Mouse (Mus musculus) MEL (cell line): Measurements from ENCODE around the gene Cemip. TPM values are rescaled to one million over a fixed set of nuclear protein-coding genes. Genes with fewer than 3 reads are reported as not detected.

ENCODE experiments used
- DNase-seq: peaks from one replicate; pipeline ENCODE4 v3.0.0; 2011; ENCODE audit warnings: low read depth, low spot score
- H3K27ac ChIP-seq: 2 replicates; pipeline ENCODE4 v1.5.1; 2012; ENCODE audit warnings: low read depth, mild to moderate bottlenecking, control low read depth, low read length, moderate library complexity; ENCODE audit not compliant: control insufficient read depth
- H3K27me3 ChIP-seq, 2 experiments: fragments of 150-350 bp in 1 of 2; sonication (generic) in 1 of 2; 2 replicates each; pipeline ENCODE4 v1.6.1; 2012; ENCODE audit warnings: low read length in 2 of 2, mild to moderate bottlenecking in 2 of 2, improper control_type of control experiment in 1 of 2, moderate library complexity in 1 of 2; ENCODE audit not compliant: insufficient read depth in 2 of 2, control insufficient read depth in 1 of 2
- H3K36me3 ChIP-seq, 2 experiments: 2 replicates each; pipeline ENCODE4 v1.6.1; 2012 to 2014; ENCODE audit warnings: low read length in 2 of 2, improper control_type of control experiment in 1 of 2, inconsistent platforms in 1 of 2, mild to moderate bottlenecking in 1 of 2; ENCODE audit not compliant: insufficient read depth in 2 of 2, control insufficient read depth in 1 of 2
- H3K4me1 ChIP-seq, 2 experiments: fragments of 150-350 bp in 1 of 2; sonication (generic) in 1 of 2; 2 replicates each; pipeline ENCODE4 v1.6.1; 2012; ENCODE audit warnings: low read length in 2 of 2, improper control_type of control experiment in 1 of 2, mild to moderate bottlenecking in 1 of 2; ENCODE audit not compliant: insufficient read depth in 2 of 2, control insufficient read depth in 1 of 2
- H3K4me3 ChIP-seq, 2 experiments: fragments of 150-350 bp in 1 of 2; sonication (generic) in 1 of 2; 2 replicates each; pipeline ENCODE4 v1.5.1; 2012; ENCODE audit warnings: low read depth in 2 of 2, low read length in 2 of 2, mild to moderate bottlenecking in 2 of 2, moderate library complexity in 2 of 2, control low read depth in 1 of 2, improper control_type of control experiment in 1 of 2; ENCODE audit not compliant: control insufficient read depth in 1 of 2, insufficient read depth in 1 of 2
- H3K79me2 ChIP-seq: 2 replicates; pipeline ENCODE4 v1.6.1; 2012; ENCODE audit warnings: mild to moderate bottlenecking, low read length, moderate library complexity; ENCODE audit not compliant: control insufficient read depth, poor library complexity, insufficient read depth
- H3K9ac ChIP-seq: 2 replicates; pipeline ENCODE4 v1.6.1; 2012; ENCODE audit warnings: low read depth, mild to moderate bottlenecking, control low read depth, low read length, moderate library complexity; ENCODE audit not compliant: control insufficient read depth, poor library complexity, severe bottlenecking
- H3K9me3 ChIP-seq: fragments of 150-350 bp; sonication (generic); replicated peaks from 2 replicates; pipeline ENCODE4 v1.6.1; 2012; ENCODE audit warnings: mild to moderate bottlenecking, low read length, improper control_type of control experiment, moderate library complexity; ENCODE audit not compliant: insufficient read depth
- CHD1 ChIP-seq: IDR thresholded peaks from 2 replicates; pipeline ENCODE4 v1.6.1; 2012; ENCODE audit warnings: low read depth, mild to moderate bottlenecking, inconsistent platforms, low read length, improper control_type of control experiment
- CHD2 ChIP-seq: IDR thresholded peaks from 2 replicates; pipeline ENCODE4 v1.6.1; 2011; ENCODE audit warnings: low read length, improper control_type of control experiment
- ELF1 ChIP-seq: IDR thresholded peaks from 2 replicates; pipeline ENCODE4 v1.6.1; 2014; ENCODE audit warnings: low read depth, mild to moderate bottlenecking, inconsistent platforms, low read length, improper control_type of control experiment, moderate library complexity
- EP300 ChIP-seq, 2 experiments: IDR thresholded peaks; 2 replicates each; pipeline ENCODE4 v1.6.1; 2011; ENCODE audit warnings: improper control_type of control experiment in 2 of 2, low read length in 2 of 2, low read depth in 1 of 2, mild to moderate bottlenecking in 1 of 2
- ETS1 ChIP-seq: IDR thresholded peaks from 2 replicates; pipeline ENCODE4 v1.6.1; 2012; ENCODE audit warnings: low read depth, mild to moderate bottlenecking, inconsistent platforms, low read length, improper control_type of control experiment, moderate library complexity
- JUND ChIP-seq: IDR thresholded peaks from 2 replicates; pipeline ENCODE4 v1.6.1; 2011; ENCODE audit warnings: low read depth, mild to moderate bottlenecking, improper control_type of control experiment, low read length
- MAFK ChIP-seq: IDR thresholded peaks from 2 replicates; pipeline ENCODE4 v1.6.1; 2011; ENCODE audit warnings: low read depth, mild to moderate bottlenecking, low read length, improper control_type of control experiment, borderline replicate concordance
- MXI1 ChIP-seq: IDR thresholded peaks from 2 replicates; pipeline ENCODE4 v1.6.1; 2011; ENCODE audit warnings: mild to moderate bottlenecking, low read depth, low read length, improper control_type of control experiment
- NRF1 ChIP-seq: IDR thresholded peaks from 2 replicates; pipeline ENCODE4 v1.6.1; 2014; ENCODE audit warnings: low read depth, mild to moderate bottlenecking, inconsistent platforms, low read length, improper control_type of control experiment, moderate library complexity; ENCODE audit not compliant: poor library complexity, insufficient read depth, severe bottlenecking
- POLR2AphosphoS2 ChIP-seq: IDR thresholded peaks from 2 replicates; pipeline ENCODE4 v1.6.1; 2011; ENCODE audit warnings: low read length, improper control_type of control experiment
- SIN3A ChIP-seq: IDR thresholded peaks from 2 replicates; pipeline ENCODE4 v1.6.1; 2012; ENCODE audit warnings: low read length, improper control_type of control experiment, inconsistent platforms
- TAL1 ChIP-seq: IDR thresholded peaks from 2 replicates; pipeline ENCODE4 v1.6.1; 2012; ENCODE audit warnings: mild to moderate bottlenecking, inconsistent platforms, low read length, moderate library complexity, mixed read lengths
- TBP ChIP-seq: IDR thresholded peaks from 2 replicates; pipeline ENCODE4 v1.8.0; 2011; ENCODE audit warnings: low read depth, low read length, improper control_type of control experiment
- TCF12 ChIP-seq: IDR thresholded peaks from 2 replicates; pipeline ENCODE4 v1.6.1; 2014; ENCODE audit warnings: low read depth, mild to moderate bottlenecking, inconsistent platforms, low read length, improper control_type of control experiment, moderate library complexity
- USF2 ChIP-seq, 2 experiments: IDR thresholded peaks; 2 replicates each; pipeline ENCODE4 v1.6.1; 2011 to 2012; ENCODE audit warnings: improper control_type of control experiment in 2 of 2, low read length in 2 of 2, borderline replicate concordance in 1 of 2, inconsistent platforms in 1 of 2, low read depth in 1 of 2, mild to moderate bottlenecking in 1 of 2; ENCODE audit not compliant: insufficient read depth in 1 of 2
- ZMIZ1 ChIP-seq: IDR thresholded peaks from 2 replicates; pipeline ENCODE4 v1.6.1; 2012; ENCODE audit warnings: low read depth, mild to moderate bottlenecking, inconsistent platforms, low read length, improper control_type of control experiment, moderate library complexity
- ZNF384 ChIP-seq: IDR thresholded peaks from 2 replicates; pipeline ENCODE4 v1.6.1; 2012; ENCODE audit warnings: low read depth, mild to moderate bottlenecking, inconsistent platforms, low read length, improper control_type of control experiment
- polyA plus RNA-seq, 2 experiments: library from polyadenylated mRNA; stranded (reverse) in 1 of 2; unstranded in 1 of 2; fragments of >175 nt in 1 of 2; fragments of >200 nt in 1 of 2; gene quantifications; 2 replicates each; pipeline versions ENCODE4 v1.2.1 to v1.2.4; 2012; ENCODE audit warnings: low replicate concordance in 2 of 2, low read depth in 1 of 2; ENCODE audit not compliant: insufficient read length in 2 of 2, insufficient read depth in 1 of 2, missing spikeins in 1 of 2
- total RNA-seq: library from RNA; depleted of rRNA; stranded (reverse); fragments of 300-350 nt; gene quantifications from 2 replicates; pipeline ENCODE4 v1.2.3, GENCODE M21; 2012

Cemip gene
- total and polyA plus RNA-seq, 3 experiments = not detected

GRCm38 (mm10) chr7:84053856-84054255, 32.4 kb downstream of the Cemip start:
- TF ChIP-seq TCF12 = no peak
- no peak for TF ChIP-seq ZNF384
- TF ChIP-seq TBP = no peak
- no peak for TF ChIP-seq USF2 (IDR thresholded peaks at IDR 0.05; ENCODE audit: borderline replicate concordance in 1 of 2, insufficient read depth in 1 of 2, low read depth in 1 of 2, low read length in 2 of 2)
- TF ChIP-seq POLR2AphosphoS2 = no peak
- TF ChIP-seq MXI1 = no peak
- TF ChIP-seq NRF1 = no peak
- no peak for TF ChIP-seq ETS1
- no peak for TF ChIP-seq CHD1
- TF ChIP-seq ELF1 = no peak
- TF ChIP-seq SIN3A = no peak
- TF ChIP-seq ZMIZ1 = no peak
- no peak for TF ChIP-seq TAL1
- TF ChIP-seq EP300 (IDR thresholded peaks at IDR 0.05; ENCODE audit: low read depth in 1 of 2, low read length in 2 of 2) = no peak
- no peak for TF ChIP-seq JUND
- TF ChIP-seq, all 39 proteins: peak for 0
- Histone ChIP-seq H3K36me3 (no peaks in the 10 kb centered on the region), H3K4me3 (no peak overlapping the region), H3K9me3 (no peaks in the 10 kb centered on the region), H3K9ac (no peak overlapping the region), H3K27me3 (no peaks in the 10 kb centered on the region), H3K27ac (no peak overlapping the region), H3K79me2 (no peaks in the 10 kb centered on the region), H3K4me1 (no peaks in the 10 kb centered on the region)
- DNase-seq = no peak

- no peak overlapping the region for H3K27ac ChIP-seq
- no peaks in the 10 kb centered on the region for H3K4me1 ChIP-seq
- no peak overlapping the region for H3K9ac ChIP-seq
- no peaks in the 10 kb centered on the region for H3K27me3 ChIP-seq
- no peaks in the 10 kb centered on the region for H3K9me3 ChIP-seq
- no peaks in the 10 kb centered on the region for H3K36me3 ChIP-seq
- H3K79me2 ChIP-seq = no peaks in the 10 kb centered on the region
- TF ChIP-seq MAFK = no peak
- no peak for TF ChIP-seq CHD2
- no peak for DNase-seq
- H3K4me3 ChIP-seq = no peak overlapping the region
These were observed 34.9 kb downstream of the Cemip start for GRCm38 (mm10) chr7:84051423-84051822.
